Mouse (Mus musculus) megakaryocyte, embryonic 14.5 days (primary cell): ENCODE data around the gene Zfand3. TPM values are rescaled to one million over a fixed set of nuclear protein-coding genes. Genes with fewer than 3 reads are reported as not detected.

Experiments
- H3K27me3 ChIP-seq: replicated peaks from 2 replicates; pipeline ENCODE3; 2012; ENCODE audit warnings: inconsistent platforms
- H3K36me3 ChIP-seq: replicated peaks from 2 replicates; pipeline ENCODE3; 2012; ENCODE audit warnings: low read length, inconsistent platforms, mixed read lengths
- H3K4me1 ChIP-seq: 2 replicates; pipeline ENCODE4 v1.6.1; 2012; ENCODE audit warnings: inconsistent platforms
- H3K4me3 ChIP-seq: replicated peaks from 2 replicates; pipeline ENCODE3; 2012; ENCODE audit warnings: moderate library complexity, mild to moderate bottlenecking, inconsistent platforms
- H3K9me3 ChIP-seq: 2 replicates; pipeline ENCODE4 v1.6.1; 2012; ENCODE audit warnings: inconsistent platforms
- FLI1 ChIP-seq: IDR thresholded peaks from 2 replicates; pipeline ENCODE4 v1.6.1; 2012; ENCODE audit warnings: low read length, inconsistent platforms, mixed read lengths
- GATA1 ChIP-seq: IDR thresholded peaks from 3 replicates; pipeline ENCODE4 v1.6.1; 2012; ENCODE audit warnings: mixed read lengths, low read length, inconsistent platforms, borderline replicate concordance
- polyA plus RNA-seq: library from polyadenylated mRNA; stranded (reverse); fragments of >175 nt; gene quantifications from 2 replicates; pipeline ENCODE4 v1.2.3, GENCODE M21; 2012; ENCODE audit warnings: low replicate concordance; ENCODE audit not compliant: insufficient read depth

The Zfand3 gene
- polyA plus RNA-seq, 1 experiment, result 157 TPM

GRCm38 (mm10) chr17:30241720-30242322 lies 237.3 kb downstream of the Zfand3 start:
- no peak overlapping the region for H3K4me3 ChIP-seq
- peaks cover 3% of the 10 kb centered on the region for H3K36me3 ChIP-seq
- H3K27me3 ChIP-seq, result no peaks in the 10 kb centered on the region
- H3K4me1 ChIP-seq, result peaks cover 13% of the 10 kb centered on the region; the same call in 1 of the 2 replicates
- no peaks in the 10 kb centered on the region for H3K9me3 ChIP-seq
- TF ChIP-seq FLI1, result no peak
- no peak for TF ChIP-seq GATA1

GRCm38 (mm10) chr17:30242647-30243046 lies 238.1 kb downstream of the Zfand3 start:
- no peak for TF ChIP-seq GATA1
- TF ChIP-seq FLI1, result no peak
- Histone ChIP-seq H3K4me1 (peaks cover 13% of the 10 kb centered on the region; the same call in 1 of the 2 replicates), H3K4me3 (no peak overlapping the region), H3K36me3 (no peaks in the 10 kb centered on the region), H3K9me3 (no peaks in the 10 kb centered on the region), H3K27me3 (no peaks in the 10 kb centered on the region)

GRCm38 (mm10) chr17:30243540-30243939 lies 239.0 kb downstream of the Zfand3 start:
- Histone ChIP-seq H3K4me3 (no peak overlapping the region), H3K9me3 (no peaks in the 10 kb centered on the region), H3K4me1 (peaks cover 13% of the 10 kb centered on the region; the same call in 1 of the 2 replicates), H3K27me3 (no peaks in the 10 kb centered on the region), H3K36me3 (no peaks in the 10 kb centered on the region)
- no peak for TF ChIP-seq FLI1
- TF ChIP-seq GATA1, result no peak

- H3K4me3 ChIP-seq, result peak overlapping the region; percentile 20
Measured at GRCm38 (mm10) chr17:30244651-30245307, 240.2 kb downstream of the Zfand3 start.

GRCm38 (mm10) chr17:30245308-30245706 lies 240.8 kb downstream of the Zfand3 start:
- TF ChIP-seq FLI1, result no peak
- no peak for TF ChIP-seq GATA1

More at GRCm38 (mm10) chr17:30244651-30245307, 240.2 kb downstream of the Zfand3 start:
- Histone ChIP-seq H3K27me3 (no peaks in the 10 kb centered on the region), H3K36me3 (no peaks in the 10 kb centered on the region), H3K4me1 (peaks cover 13% of the 10 kb centered on the region; the same call in 1 of the 2 replicates), H3K9me3 (no peaks in the 10 kb centered on the region)
- no peak for TF ChIP-seq FLI1

GRCm38 (mm10) chr17:30253028-30253427 lies 248.5 kb downstream of the Zfand3 start:
- H3K4me1 ChIP-seq, result no peaks in the 10 kb centered on the region
- H3K36me3 ChIP-seq, result peaks cover 14% of the 10 kb centered on the region
- H3K9me3 ChIP-seq, result no peaks in the 10 kb centered on the region
- no peaks in the 10 kb centered on the region for H3K27me3 ChIP-seq
- TF ChIP-seq FLI1, result no peak
- no peak for TF ChIP-seq GATA1
- H3K4me3 ChIP-seq, result no peak overlapping the region

More at GRCm38 (mm10) chr17:30245308-30245706, 240.8 kb downstream of the Zfand3 start:
- Histone ChIP-seq H3K4me1 (peaks cover 13% of the 10 kb centered on the region; the same call in 1 of the 2 replicates), H3K27me3 (no peaks in the 10 kb centered on the region), H3K4me3 (no peak overlapping the region), H3K9me3 (no peaks in the 10 kb centered on the region), H3K36me3 (no peaks in the 10 kb centered on the region)

- no peaks in the 10 kb centered on the region for H3K9me3 ChIP-seq
- H3K27me3 ChIP-seq, result no peaks in the 10 kb centered on the region
- H3K4me3 ChIP-seq, result no peak overlapping the region
- TF ChIP-seq FLI1 (no peak), GATA1 (no peak)
- peaks cover 15% of the 10 kb centered on the region for H3K36me3 ChIP-seq
- H3K4me1 ChIP-seq, result no peaks in the 10 kb centered on the region
Measured at GRCm38 (mm10) chr17:30253924-30254323, 249.4 kb downstream of the Zfand3 start.

GRCm38 (mm10) chr17:30255928-30256560 lies 251.5 kb downstream of the Zfand3 start:
- H3K36me3 ChIP-seq, result peaks cover 15% of the 10 kb centered on the region
- no peak for TF ChIP-seq FLI1
- peaks cover 16% of the 10 kb centered on the region for H3K4me1 ChIP-seq
- H3K9me3 ChIP-seq, result no peaks in the 10 kb centered on the region
- no peaks in the 10 kb centered on the region for H3K27me3 ChIP-seq
- H3K4me3 ChIP-seq, result no peak overlapping the region

GRCm38 (mm10) chr17:30258480-30258879 lies 253.9 kb downstream of the Zfand3 start:
- H3K4me3 ChIP-seq, result no peak overlapping the region
- peaks cover 27% of the 10 kb centered on the region for H3K4me1 ChIP-seq
- peaks cover 15% of the 10 kb centered on the region for H3K36me3 ChIP-seq
- no peak for TF ChIP-seq FLI1
- no peak for TF ChIP-seq GATA1
- H3K9me3 ChIP-seq, result no peaks in the 10 kb centered on the region
- H3K27me3 ChIP-seq, result no peaks in the 10 kb centered on the region

GRCm38 (mm10) chr17:30259938-30260337 lies 255.4 kb downstream of the Zfand3 start:
- H3K4me1 ChIP-seq, result peaks cover 33% of the 10 kb centered on the region
- H3K4me3 ChIP-seq, result no peak overlapping the region
- H3K27me3 ChIP-seq, result no peaks in the 10 kb centered on the region
- H3K36me3 ChIP-seq, result peaks cover 16% of the 10 kb centered on the region
- no peaks in the 10 kb centered on the region for H3K9me3 ChIP-seq
- no peak for TF ChIP-seq FLI1
- TF ChIP-seq GATA1, result no peak

Other genes with a start within 250 kb of the Zfand3 start
- 24.2 and 32.8 TPM in 2 replicates for gene Mdga1, start 34.6 kb upstream of the Zfand3 start, polyA plus RNA-seq